Mouse (Mus musculus) neutrophil, adult 5-6 weeks (primary cell): Measurements from ENCODE around the gene Mfsd2a. TPM values are rescaled to one million over a fixed set of nuclear protein-coding genes. Genes with fewer than 3 reads are reported as not detected.

Experiments
- ATAC-seq: fragments of 151-379, 151-347 bp; 2 replicates; pipeline ENCODE4 v1.8.0; 2017; ENCODE audit warnings: mild to moderate bottlenecking, moderate TSS enrichment; ENCODE audit not compliant: insufficient number of reproducible peaks, poor library complexity, low FRiP score, severe bottlenecking; ENCODE audit errors: extremely low read depth
- total RNA-seq: library from RNA; stranded (forward); fragments of 200-1000 nt; gene quantifications from 2 replicates; pipeline ENCODE4 v1.2.3, GENCODE M21; 2017

The Mfsd2a gene
- total RNA-seq, 1 experiment from 2014 or later = 0.58 TPM

DNA sequence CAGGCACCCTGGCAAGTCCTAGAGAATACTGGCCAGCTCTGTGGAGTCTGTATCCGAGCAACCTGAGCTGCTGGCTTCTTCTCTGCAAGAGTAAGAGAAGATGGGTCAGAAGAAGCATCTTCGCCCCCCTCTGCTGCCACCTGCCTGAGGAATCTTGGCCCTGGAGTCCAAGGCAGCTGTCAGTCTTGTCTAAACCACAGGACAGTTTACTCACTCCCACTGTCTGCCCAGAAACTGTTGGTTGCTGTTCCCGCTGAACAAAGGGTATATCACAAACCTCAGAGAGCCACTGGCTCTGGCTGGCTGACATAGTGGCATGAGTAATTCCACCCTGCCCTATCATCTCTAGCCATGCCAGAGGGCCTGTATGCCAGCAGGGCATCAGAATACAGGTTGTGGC, 13.8 kb downstream of the Mfsd2a start:
- no peak for ATAC-seq

DNA sequence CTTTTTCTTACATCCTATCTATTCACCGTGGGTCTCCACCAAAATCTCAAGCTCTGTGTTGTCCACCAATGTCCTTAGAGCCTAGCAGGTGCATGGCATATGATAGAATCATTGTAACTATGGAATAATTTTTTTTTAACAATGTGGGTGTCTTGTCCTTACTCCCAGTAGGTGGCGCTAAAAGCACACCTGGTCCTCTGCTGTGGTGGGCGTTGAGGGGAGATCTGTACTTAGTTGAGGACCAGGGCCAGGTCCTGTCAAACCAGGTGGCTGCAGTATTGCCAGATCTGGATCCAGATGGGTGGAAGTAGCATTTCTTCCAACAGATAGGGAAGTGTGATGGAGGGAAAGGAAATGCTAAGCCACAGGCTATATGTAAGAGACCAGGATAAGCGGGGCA, 16.6 kb downstream of the Mfsd2a start:
- ATAC-seq = peak; percentile 60

DNA sequence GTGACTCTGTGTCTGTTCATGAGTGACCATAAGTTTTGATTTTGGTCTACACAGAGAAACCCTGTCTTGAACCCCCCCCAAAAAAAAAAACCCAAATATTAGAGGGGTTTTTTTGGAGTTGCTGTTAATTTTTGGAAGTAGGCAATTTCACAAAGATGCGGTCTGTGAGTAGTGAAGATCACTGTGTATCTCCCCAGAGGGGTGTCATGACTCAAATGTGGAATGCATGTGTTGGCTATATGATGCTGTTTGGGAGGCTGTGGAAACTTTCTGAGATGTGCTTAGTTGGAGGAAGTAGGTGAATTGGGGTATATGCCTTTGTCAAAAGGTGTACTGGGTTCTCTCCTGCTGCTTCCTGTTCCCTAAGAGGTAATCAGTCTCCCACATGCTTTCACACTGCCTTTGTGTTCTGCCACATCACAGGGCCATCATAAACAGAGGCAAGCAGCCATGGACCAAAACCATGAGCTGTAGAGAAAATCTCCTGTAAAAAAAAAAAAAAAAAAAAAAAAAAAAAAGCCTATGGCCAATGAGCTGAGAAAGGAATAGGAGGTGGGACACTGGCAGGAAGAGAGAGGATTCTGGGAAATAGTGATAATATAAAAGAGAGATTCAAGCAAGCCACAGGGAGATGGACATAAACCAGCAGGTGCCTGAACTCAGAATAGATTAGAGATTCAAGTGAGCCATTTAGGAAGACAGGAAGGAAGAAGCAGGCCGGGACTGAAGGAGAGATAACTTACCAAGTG, 21.8 kb downstream of the Mfsd2a start:
- no peak for ATAC-seq

DNA sequence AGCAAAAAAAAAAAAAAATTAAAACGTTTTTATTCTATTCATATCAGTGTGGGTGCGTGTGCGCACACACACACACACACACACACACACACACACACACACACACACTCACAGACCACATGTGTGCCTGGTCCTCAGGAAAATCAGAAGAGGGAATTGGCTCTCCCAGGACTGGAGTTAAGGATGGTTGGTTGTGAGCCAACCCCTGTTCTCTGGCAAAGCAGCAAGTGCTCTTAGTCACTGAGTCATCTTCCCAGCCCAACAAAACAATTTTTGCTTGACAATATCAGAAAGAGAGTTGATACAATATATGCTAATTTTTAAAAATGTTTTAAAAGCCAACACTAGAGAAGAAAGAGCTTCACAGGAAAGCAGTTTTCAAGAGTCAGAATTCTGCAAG, 23.5 kb downstream of the Mfsd2a start:
- ATAC-seq = no peak

DNA sequence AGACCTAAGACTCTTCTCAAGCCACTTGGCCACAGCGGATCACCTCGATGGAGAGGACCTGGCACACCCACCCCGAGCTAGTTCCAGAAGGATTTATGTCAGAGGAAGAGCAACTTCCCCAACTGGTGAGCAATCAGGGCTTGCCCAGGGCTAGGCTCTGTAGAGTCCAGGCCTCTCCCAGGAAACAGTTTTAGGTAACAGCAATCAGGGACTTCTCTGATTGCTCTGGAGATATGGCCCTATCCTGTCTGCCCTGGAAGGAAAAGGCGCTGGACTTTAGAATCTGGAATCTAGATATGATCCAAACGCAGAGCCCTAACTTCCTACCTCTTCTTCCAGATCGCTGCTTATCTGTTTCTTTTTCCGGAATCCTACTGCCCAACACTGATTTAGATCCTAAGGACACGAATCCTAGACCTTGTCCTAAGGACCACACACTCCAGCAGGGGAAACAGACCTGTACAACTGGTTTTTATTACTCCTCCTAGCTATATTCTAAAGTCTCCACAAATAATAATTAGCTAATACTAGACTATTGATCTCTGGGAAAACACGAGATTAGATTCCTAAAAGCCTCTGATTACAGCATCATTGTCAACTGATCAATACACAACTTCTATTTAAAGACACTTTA, 25.4 kb downstream of the Mfsd2a start:
- ATAC-seq = no peak

DNA sequence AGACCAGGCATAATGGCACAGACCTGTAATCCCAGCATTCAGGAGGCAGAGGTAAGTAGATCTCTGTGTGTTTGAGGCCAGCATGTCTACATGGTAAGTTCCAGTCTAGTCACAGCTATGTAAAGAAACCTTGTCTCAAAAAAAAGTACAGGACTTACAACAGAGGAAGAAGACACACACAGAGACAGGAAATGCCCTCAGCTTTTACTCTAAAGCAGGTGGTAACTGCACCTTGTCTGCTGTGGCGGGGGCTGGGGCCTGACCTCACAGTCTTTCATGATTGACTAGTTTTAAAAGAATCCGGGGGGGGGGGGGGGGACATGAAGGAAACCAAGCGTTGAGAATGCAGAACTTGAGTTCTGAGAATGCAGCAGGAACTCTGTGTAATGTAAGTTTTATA, 27.1 kb downstream of the Mfsd2a start:
- peak; percentile 92 for ATAC-seq

DNA sequence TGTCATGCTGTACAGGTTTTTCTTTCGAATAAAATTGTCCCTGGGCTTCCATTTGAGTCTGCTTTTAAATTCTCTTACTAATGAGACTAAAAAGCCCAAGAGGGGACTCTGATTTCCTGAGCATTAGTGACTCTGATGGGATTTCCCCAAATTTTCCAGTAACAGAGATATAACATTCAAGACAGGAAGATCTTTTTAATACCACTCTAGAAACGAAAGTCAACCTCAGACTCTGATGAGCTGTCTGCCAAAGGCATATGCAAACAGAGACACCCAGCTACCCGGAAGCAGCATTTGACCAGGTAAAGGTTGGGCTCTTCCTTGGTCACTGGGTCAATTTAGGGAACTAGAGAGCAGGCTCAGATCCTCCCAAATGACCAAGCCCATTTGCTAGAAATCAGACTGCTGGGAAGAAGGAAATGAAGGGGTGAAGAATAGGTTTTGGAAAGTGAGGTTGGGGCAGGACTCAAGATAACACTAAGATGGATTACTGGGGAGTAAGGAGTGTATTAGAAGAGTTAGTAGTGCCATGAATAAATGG, 27.9 kb downstream of the Mfsd2a start:
- no peak for ATAC-seq

DNA sequence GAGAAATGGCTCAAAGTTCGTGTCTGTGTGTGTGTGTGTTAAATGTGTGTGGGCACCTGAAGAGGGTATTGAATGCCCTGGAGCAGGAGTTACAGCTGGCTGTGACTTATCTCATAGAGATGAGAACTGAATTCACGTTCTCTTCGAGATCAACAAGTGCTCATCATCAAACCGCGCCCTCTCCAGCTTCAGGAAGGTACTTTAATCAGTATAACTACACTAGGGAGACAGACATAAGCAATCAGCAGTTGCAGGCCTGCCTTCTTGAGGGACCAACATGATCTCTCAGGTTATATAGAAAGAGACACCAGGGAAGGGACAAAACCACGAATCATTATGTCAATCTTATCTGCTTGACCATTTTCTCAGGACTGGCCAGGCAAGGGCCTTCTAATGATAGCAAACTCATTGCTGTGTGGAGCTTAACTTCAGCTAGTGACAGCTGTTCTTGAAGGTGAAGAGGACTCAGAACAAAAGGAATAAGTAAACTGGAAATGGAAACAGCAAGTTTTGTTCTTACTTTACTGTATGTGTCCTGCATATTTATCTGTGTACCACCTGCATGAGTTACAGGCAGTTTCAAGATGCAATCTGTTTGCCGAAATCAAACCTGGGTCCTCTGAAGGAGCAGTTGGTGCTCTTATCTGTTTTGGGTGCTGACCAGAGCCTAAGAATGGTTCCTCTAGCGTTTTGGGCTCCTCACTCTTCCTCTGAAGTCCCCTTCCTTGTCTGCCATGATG, 28.6 kb downstream of the Mfsd2a start:
- no peak for ATAC-seq

DNA sequence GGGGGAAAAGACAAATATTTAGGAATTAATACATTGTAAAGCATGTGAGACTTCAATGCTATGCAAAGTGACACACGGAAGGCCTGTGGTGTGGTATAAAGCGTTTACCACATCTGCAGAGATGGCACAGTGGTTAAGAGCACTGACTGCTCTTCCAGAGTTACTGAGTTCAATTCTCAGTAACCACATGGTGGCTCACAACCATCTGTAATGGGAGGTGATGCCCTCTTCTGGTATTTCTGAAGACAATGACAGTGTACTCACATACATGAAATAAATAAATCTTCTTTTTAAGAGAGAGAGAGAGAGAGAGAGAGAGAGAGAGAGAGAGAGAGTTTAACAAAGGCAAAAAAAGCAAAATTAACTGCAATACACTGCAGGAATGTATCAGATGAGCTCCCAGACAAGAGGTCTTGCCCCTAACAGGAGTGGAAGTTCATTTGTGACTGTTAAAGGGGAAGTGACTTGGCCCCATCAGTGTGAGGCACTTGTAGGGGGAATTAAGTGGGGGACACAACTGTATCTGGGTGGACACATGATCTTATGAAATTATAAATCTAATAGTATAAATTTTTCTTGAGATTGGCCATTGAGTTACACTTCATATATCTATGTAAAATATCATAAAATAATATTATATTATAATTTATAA, 29.9 kb downstream of the Mfsd2a start:
- no peak for ATAC-seq

DNA sequence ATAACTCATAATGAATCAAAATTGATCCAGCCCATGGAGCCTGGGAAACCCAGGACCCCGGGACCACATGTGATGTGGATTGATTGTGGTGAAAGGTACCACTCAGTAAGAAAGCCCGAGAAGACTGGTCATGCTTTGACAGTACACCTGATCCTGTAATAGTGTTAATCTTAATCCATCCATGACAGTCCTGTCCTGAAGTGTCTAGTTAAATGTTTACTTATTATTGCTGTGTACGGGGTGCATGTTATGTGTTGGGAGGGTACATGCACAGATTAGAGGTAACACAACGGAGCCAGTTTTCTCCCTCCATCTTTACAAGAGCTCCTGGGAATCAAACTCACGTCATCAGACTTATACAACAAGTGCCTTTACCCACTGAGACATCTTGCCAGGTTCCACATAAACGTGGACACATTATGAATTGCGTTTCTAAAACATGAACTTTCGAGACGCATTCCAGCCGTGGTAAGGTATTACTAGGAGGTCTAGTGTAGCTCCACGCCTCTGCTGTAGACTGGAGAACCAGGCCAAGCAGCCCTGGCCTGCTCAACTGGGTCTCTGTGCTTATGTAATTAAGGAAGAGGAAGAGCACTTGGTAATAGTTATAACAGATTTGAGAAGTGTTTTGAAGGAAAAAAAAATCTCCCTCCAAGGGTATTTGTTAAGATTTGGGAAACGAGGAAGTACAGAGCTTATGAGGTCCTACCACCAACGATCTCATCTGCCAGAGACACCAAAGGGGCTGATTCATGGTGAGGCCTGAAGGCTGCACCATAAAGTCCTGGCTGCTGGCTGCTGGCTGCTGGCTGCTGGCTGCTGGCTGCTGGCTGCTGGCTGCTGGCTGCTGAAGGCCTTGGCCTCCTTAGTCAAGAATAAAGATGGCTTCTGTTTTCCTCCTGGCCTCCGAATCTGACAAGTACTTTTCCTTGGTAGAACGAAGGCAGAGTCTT, 37.3 kb downstream of the Mfsd2a start:
- no peak for ATAC-seq

DNA sequence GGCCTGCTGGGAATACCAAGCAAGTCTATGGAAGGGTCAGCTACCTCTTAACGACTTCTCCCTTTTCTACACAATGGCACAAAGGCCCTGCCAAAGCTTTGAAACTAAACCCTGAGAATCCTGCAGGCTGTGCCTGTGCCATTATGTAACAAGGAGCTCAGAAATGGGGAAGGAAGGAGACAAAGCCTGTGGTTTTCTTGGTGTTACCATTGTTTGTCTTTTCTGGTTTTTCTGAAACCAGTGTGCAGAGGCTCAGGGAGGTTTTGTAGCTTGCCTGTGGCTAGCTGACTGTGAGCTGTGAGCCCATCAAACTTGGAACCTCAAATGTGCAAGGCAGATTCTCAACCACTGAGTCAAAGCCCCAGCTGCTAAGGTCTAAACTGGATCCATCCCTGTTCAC, 38.1 kb downstream of the Mfsd2a start:
- ATAC-seq = no peak

DNA sequence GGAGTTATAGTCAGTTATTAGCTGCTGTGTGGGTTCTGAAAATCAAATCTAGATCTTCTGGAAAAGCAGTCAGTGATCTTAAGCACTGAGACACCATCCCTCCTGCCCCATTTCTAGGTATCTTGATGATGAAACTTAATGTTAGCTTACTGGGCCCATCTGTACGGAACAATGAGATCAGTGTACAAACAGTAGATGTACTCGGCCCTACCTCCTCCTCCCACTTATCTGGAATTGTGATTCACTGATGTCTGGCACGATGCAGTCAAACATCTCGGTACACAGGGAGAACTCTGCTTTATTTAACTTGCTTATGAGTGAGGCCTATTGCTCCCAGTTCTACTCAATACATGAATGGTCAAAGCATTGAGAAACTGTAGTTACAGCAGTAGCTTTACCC, 45.0 kb downstream of the Mfsd2a start:
- ATAC-seq = no peak

DNA sequence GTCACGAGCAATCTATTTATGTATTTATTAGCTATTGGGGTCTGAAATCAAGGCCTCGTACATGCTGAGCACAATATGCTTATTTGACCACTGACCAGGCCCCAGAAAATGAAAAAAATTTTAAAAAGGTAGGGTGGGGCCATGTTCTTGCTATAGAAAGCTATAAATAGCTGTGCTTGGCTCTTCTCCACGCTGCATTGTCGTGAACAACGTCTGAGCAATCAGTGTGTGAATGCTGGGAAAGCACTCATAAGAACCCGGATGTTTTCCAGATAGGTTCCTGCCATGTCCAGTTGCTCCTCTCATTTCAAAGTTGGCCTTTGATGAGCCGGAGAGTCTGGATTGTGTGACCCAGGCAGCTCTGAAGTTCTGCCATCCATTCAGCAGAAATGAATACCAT, 46.8 kb downstream of the Mfsd2a start:
- ATAC-seq = no peak

DNA sequence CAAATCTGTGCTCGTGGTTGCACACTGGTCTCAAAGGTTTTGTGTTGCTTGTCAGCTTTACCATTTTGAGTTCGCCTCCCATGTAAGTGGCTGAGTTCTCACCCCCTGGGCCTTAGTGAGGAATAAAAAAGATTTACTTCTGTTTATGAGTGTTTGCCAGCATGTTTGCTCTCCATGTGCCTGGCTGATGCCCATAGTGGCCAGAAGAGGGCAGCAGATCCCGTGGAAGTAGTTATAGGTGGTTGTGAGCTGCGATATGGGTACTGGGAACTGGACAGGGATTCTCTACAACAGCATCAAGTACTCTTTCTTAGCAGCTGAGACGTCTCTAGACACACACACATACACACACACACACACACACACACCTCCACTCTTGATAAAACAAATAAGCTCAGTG, 48.4 kb downstream of the Mfsd2a start:
- peak; percentile 44; the same call in 1 of the 2 replicates for ATAC-seq

DNA sequence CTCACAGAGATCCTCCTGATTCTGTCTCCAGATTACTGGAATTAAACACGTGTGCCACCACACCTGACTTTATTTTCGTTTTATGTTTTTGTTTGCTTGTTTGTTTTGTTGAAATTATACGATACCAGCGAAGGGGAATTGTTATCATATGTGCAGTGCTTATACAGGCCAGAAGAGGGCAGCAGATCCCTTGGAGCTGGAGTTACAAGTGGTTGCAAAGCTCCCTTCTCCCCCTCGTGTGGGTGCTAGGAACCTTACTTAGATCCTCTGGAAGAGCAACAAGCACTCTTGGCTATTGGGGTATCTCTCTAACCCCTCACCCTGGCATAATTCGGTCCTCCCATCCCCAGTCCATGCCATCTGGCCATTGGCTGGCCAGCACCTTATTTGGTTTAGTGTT, 50.4 kb downstream of the Mfsd2a start:
- peak; percentile 53 for ATAC-seq

DNA sequence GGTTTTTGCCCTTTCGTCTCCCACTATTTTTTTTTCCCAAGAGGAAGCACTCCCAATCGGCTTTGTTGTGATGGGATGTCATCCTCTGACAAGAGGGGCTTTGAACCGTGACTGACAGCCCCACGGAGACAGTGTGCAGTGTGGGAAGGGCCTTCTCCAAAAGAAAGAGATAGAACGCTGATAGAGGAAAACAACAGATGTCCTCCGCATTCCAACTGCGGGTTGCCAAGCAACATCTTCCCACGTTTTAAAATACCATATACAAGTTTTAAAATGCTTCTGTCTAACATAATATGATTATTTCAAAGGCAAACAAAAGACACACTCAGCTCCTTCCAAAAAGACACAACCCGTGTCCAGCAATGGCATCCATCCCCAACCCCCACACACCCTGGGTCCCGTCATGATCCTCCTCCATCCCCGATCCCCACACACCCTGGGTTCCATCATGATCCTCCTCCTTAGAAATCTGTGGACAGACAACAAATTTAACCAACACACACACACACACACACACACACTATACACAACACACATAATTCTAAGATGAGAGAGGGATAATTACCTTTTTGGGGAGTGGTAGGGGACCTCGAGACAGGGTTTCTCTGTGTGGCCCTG, 51.3 kb downstream of the Mfsd2a start:
- ATAC-seq = no peak

DNA sequence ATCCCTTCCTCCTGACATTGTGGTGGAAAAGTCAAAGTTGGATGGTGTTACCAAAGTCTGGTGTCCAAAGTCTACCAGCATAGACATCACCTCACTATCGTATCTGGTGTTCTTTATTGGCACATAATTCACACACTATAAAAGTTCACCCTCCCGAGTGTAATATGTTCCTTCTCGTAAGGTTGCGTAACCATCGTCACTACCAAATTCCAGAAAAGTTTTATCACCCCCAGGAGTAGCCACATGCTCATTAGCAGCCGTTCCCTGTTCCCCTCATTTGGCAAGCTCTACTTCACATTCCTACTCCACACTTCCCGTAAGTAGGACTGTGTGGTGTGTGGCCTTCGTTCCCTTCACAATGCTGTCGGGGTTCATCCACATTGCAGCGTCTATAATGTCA, 55.6 kb downstream of the Mfsd2a start:
- no peak for ATAC-seq

DNA sequence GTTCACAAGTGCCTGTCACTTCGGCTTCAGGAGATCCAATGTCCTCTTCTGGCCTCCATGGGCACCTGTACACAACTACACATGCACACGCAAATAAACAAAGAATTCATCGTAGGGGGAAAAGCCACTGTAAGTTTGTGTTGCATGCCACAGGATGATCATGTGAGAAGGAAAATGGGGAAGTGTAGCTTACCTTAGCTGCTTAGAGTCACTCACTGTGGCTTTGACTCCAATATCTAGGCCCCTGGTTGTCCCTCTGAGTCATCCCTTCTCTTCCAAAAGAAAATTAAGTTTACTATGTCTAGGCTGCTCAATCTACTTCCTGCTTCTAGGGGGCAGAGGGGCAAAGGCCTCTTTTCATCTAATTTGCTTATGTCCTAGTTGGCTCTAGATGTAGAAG, 57.3 kb downstream of the Mfsd2a start:
- no peak for ATAC-seq
